Mouse (Mus musculus) testis, adult 2 months (tissue): ENCODE data around the gene Mmp2. TPM values are rescaled to one million over a fixed set of nuclear protein-coding genes. Genes with fewer than 3 reads are reported as not detected.
"Not testable (repeated sequence)": the region's sequence is repeated elsewhere in the genome, so short reads cannot be mapped to it uniquely, and the experiment has no call there.

Experiments
- H3K27ac ChIP-seq: fragments of 200-500 bp; 2 replicates; pipeline ENCODE4 v1.5.1; 2012; ENCODE audit warnings: low read depth, low read length; ENCODE audit not compliant: control insufficient read depth, insufficient read depth
- H3K27me3 ChIP-seq: fragments of 200-500 bp; 2 replicates; pipeline ENCODE4 v1.6.1; 2012; ENCODE audit warnings: mild to moderate bottlenecking, low read length, moderate library complexity; ENCODE audit not compliant: control insufficient read depth, insufficient read depth
- H3K36me3 ChIP-seq: fragments of 200-500 bp; 2 replicates; pipeline ENCODE4 v1.6.1; 2012; ENCODE audit warnings: mild to moderate bottlenecking, low read length; ENCODE audit not compliant: control insufficient read depth, insufficient read depth
- H3K4me1 ChIP-seq: fragments of 200-500 bp; 2 replicates; pipeline ENCODE4 v1.6.1; 2012; ENCODE audit warnings: low read length; ENCODE audit not compliant: control insufficient read depth, insufficient read depth
- H3K4me3 ChIP-seq: fragments of 200-500 bp; 2 replicates; pipeline ENCODE4 v1.5.1; 2012; ENCODE audit warnings: low read depth, mild to moderate bottlenecking, low read length, moderate library complexity, mixed read lengths; ENCODE audit not compliant: control insufficient read depth
- CTCF ChIP-seq: fragments of 200-500 bp; IDR thresholded peaks from 2 replicates; pipeline ENCODE4 v1.5.1; 2012; ENCODE audit warnings: low read depth, mild to moderate bottlenecking, inconsistent platforms, low read length, moderate library complexity; ENCODE audit not compliant: control insufficient read depth, insufficient read depth, insufficient replicate concordance
- POLR2A ChIP-seq: fragments of 200-500 bp; IDR thresholded peaks from 2 replicates; pipeline ENCODE4 v1.6.1; 2012; ENCODE audit warnings: low read depth, mild to moderate bottlenecking, inconsistent platforms, low read length, moderate library complexity; ENCODE audit not compliant: control insufficient read depth
- polyA plus RNA-seq: library from polyadenylated mRNA; depleted of rRNA; stranded (reverse); fragments of >200 nt; gene quantifications from 2 replicates; pipeline ENCODE4 v1.2.3, GENCODE M21; 2012; rRNA removed

Mmp2 gene
- polyA plus RNA-seq: 4.3 and 4.7 TPM in 2 replicates

DNA sequence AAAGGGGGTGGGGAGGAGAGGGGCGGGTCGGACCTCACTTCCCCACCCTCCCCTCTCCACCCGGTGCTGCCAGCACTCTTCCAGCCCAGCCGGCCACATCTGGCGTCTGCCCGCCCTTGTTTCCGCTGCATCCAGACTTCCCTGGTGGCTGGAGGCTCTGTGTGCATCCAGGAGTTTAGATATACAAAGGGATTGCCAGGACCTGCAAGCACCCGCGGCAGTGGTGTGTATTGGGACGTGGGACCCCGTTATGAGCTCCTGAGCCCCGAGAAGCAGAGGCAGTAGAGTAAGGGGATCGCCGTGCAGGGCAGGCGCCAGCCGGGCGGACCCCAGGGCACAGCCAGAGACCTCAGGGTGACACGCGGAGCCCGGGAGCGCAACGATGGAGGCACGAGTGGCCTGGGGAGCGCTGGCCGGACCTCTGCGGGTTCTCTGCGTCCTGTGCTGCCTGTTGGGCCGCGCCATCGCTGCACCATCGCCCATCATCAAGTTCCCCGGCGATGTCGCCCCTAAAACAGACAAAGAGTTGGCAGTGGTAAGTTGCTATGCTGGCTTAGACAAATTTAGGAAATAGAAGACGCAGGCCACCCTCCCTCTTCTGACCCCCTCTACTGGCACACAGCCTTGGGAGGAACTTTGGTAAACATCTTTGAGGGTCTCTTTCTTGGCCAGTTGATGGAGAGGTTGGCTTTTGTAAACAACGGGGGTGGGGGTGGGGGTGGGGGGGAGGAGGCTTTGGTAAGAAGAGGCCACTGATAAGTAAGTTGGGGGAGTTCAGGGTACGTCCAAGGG lies at the start of gene Mmp2:
TSS of gene Mmp2 (plus strand) at position 49 of the 792 bp plus-strand sequence.
- no peak within 1 kb of the TSS for H3K27ac ChIP-seq
- TF ChIP-seq CTCF: no peak
- TF ChIP-seq POLR2A: no peak
- no peaks in the 10 kb centered on the region for H3K27me3 ChIP-seq
- H3K4me1 ChIP-seq: no peaks in the 10 kb centered on the region
- H3K4me3 ChIP-seq: peak within 1 kb of the TSS; percentile 50
- no peaks in the 10 kb centered on the region for H3K36me3 ChIP-seq

DNA sequence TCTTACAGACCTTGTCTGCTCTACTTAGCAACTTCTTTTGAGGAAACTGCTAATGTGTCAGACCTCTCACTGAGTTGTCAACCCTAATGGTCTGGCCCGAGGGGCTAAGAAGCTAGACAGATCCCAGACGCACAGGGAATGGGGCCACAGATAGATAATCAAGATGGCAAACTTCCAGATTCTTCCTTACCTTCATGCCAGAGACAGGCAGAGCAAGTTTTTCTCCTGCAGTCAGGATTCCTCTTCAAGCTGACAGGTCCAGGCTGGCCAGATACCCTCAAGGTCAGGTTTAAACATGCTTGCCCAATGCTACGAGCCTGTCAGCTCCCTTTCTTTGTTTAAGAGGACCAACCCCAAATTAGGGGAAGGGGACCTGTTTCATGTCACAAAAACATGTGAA lies 46.1 kb upstream of the Mmp2 start:
- Histone ChIP-seq H3K36me3 (no peaks in the 10 kb centered on the region), H3K27me3 (no peaks in the 10 kb centered on the region), H3K4me1 (no peaks in the 10 kb centered on the region), H3K4me3 (no peak overlapping the region), H3K27ac (no peak overlapping the region)
- TF ChIP-seq CTCF: no peak
- TF ChIP-seq POLR2A: no peak

DNA sequence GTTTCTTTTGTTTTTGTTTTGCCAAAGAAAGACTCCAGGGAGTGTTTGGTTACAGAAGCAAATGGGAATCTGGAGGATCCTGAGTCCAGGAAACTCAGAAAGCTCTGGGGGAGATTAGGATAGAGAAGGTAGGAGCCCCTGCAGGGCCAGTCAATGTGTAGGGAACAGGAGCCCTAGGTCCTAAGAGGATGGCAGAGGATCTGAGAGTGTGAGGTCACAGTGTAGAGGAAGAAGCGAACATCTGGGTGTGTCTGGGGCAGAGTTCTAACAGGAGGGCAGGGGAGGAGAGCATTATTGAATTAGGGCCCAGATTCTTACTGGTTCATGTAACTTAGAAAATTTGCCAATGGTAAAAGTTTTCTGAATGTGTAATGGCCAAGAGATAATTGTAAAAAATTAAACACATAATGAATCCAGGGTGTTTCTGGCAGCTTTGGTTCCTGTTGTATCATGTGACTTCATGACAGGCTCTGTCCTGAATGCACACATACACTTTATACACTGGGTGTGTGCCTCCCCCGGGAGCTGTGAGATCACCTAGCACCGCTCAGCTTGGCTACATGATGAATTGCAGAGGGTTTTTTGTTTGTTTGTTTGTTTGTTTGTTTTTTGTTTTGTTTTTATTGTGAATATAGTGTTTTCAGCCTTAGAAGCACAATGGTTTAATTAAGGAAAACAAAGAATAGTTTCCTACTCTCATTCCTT lies 43.0 kb upstream of the Mmp2 start:
- no peaks in the 10 kb centered on the region for H3K36me3 ChIP-seq
- no peak overlapping the region for H3K4me3 ChIP-seq
- H3K4me1 ChIP-seq: no peaks in the 10 kb centered on the region
- no peak overlapping the region for H3K27ac ChIP-seq
- H3K27me3 ChIP-seq: no peaks in the 10 kb centered on the region
- TF ChIP-seq CTCF (no peak), POLR2A (no peak)

DNA sequence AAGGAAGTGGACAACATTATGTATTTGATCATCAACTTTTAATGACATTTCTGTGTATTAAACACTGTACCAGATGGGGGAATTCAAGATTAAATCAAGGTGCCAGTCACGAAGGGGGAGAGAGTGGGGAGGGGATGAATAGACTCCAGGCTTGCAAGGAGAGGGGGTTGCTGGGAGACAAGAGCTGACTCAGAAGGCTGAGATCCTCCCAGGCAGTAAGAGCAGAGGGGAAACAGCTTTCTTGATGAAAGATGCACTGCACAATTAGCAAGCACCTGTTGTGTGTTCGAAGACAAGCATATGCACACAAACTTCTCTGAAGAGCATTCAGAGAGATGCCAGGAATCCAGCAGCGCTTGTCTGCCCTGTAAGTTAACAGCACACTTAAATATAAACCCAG lies 36.3 kb upstream of the Mmp2 start:
- H3K27ac ChIP-seq: no peak overlapping the region
- no peak overlapping the region for H3K4me3 ChIP-seq
- H3K4me1 ChIP-seq: no peaks in the 10 kb centered on the region
- no peaks in the 10 kb centered on the region for H3K27me3 ChIP-seq
- TF ChIP-seq POLR2A (no peak), CTCF (no peak)
- H3K36me3 ChIP-seq: no peaks in the 10 kb centered on the region

DNA sequence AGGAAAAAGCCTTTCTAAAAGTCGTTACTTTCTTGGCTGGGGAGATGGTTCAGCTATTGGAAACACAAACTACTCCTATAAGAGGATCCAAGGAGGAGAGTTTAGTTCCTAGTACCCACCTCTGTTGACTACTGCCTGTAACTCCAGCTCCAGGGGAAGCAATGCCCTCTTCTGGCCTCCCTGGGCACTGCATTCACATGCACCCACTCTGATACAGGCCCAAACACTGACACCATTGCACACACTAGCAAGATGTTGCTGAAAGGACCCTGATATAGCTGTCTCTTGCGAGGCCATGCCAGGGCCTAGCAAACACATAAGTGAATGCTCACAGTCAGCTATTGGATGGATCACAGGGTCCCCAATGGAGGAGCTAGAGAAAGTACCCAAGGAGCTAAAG lies 35.1 kb upstream of the Mmp2 start:
- H3K4me1 ChIP-seq, H3K36me3 ChIP-seq, H3K27ac ChIP-seq, H3K27me3 ChIP-seq, H3K4me3 ChIP-seq: not testable (repeated sequence)

DNA sequence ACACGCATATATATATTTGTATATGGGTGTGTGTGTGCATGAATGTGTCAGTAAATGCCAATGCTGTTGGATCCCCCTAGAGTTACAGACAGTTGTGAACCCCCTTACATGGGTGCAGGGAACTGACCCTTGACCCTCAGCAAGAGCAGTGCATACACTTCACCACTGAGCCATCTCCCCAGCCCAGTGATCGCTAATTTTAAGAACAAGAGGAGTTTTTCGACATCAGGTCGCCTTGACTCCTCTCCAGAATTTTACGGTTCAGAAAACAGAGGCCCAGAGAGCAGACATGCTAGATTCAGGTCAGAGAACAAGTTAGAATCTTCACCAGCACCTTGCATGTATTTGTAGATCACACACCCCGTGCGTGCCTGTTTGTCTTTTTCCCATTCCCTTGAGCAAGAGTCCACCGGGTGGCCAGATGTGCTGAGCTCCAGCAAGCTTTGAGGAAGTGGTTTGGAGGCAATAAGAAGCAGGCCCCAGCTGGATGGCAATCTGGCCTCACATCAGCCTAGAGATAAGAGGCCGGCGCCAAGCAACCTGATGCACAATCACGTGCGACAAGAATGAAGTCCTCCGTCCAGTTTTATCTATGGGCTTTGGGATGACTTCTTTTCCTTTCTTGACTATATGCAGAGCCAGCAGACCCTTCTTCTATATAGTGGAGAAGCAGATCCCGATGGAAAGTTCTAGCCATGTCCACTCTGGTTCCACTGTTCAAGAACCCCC lies 33.1 kb upstream of the Mmp2 start:
- Histone ChIP-seq H3K36me3 (no peaks in the 10 kb centered on the region), H3K4me1 (no peaks in the 10 kb centered on the region), H3K4me3 (no peak overlapping the region), H3K27me3 (no peaks in the 10 kb centered on the region), H3K27ac (no peak overlapping the region)
- TF ChIP-seq POLR2A (no peak), CTCF (no peak)

DNA sequence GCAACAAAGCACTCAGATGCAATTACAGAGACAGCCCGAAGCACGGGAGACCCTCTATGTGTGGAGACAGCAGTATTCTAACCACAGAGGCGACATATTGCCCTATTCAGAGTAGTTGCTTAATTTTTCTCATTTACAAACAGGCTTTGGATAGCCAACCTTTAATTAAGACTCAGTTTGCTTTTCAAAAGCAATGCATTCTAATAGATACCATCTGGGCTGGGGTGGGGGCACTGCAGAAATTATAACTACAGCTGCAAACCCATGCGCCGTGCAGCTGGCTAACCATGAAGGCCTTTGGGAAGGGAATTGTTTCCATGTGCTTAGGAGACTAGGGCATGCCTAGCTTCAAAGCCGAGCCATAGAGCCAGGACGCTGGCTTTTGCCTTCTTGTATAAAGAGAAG lies 29.6 kb upstream of the Mmp2 start:
- no peaks in the 10 kb centered on the region for H3K36me3 ChIP-seq
- TF ChIP-seq CTCF: no peak
- no peak for TF ChIP-seq POLR2A
- H3K27ac ChIP-seq: no peak overlapping the region
- H3K27me3 ChIP-seq: no peaks in the 10 kb centered on the region
- no peaks in the 10 kb centered on the region for H3K4me1 ChIP-seq
- H3K4me3 ChIP-seq: no peak overlapping the region
